ENCODE assay signal across 8 mouse cellular contexts in the genomic region with DNA sequence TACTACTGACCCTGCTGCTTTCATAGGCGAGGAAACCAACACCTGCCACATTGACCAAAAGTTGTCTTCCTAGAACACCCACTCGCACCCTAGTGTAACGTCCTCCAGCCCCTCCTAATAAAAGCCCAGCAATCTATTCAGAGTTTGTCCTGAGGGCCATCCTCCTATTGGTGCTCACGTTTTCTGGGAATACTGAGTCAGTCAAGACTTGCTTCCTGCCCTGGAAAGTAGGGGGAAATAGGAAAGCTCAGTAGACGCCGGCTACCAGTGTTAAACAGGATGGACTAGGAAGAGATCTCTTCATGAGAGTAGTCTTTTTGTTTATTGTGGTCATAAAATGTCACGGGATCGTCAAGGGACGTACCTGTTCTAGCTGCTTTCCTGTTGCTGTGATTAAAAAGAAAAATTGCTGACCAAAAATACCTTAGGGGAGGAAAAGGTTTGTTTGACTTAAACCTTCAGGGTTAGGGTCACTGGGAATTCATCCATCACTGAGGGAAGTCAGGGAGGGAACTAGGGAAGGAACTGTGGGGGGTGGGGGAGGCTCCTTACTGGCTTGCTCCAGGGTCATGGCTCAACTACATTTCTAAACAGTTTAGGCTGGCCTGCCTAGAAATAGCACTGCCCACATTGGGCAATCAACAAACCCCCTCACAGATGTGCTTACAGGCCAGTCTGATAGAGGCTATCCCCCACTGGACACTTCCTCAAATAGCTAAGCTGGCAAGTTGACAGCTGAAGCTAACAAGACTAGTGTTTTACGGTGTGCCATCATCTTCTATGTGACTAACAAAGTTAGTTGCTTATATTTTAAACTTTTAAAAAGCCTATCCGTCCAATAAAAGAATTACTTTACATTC. TPM values are rescaled to one million over a fixed set of nuclear protein-coding genes. Genes with fewer than 3 reads are reported as not detected.
DNase-seq lines count a peak whose midpoint lies in the region; ATAC-seq and TF ChIP-seq lines count a peak whose summit lies in the region.

No protein-coding gene starts in this region.

- H3K79me3 ChIP-seq in C2C12 (ENCODE audit: low read depth): peaks cover 1% of the 10 kb centered on the region

- peak overlapping the region; percentile 100 for H3K27ac ChIP-seq in forebrain, embryonic 12.5 days
- peak overlapping the region; percentile 100; the same call in 1 of the 2 replicates for H3K27ac ChIP-seq in limb, embryonic 12.5 days

- TF ChIP-seq CTCF in C2C12 (IDR thresholded peaks at IDR 0.05; ENCODE audit: control insufficient read depth, insufficient read depth, insufficient read length): no peak

- no peak overlapping the region for H3ac ChIP-seq in C2C12 (ENCODE audit: control insufficient read depth, insufficient read length, low read depth)

- ATAC-seq in forebrain, embryonic 12.5 days (ENCODE audit: low FRiP score): no peak
- no peak for ATAC-seq in limb, embryonic 12.5 days (ENCODE audit: insufficient number of reproducible peaks, insufficient read depth, low FRiP score, low TSS enrichment, low read depth)

- peak overlapping the region; percentile 98 for H3K9ac ChIP-seq in forebrain, embryonic 12.5 days
- H3K9ac ChIP-seq in limb, embryonic 12.5 days (replicated peaks): peak overlapping the region; percentile 98

- peaks cover 23% of the 10 kb centered on the region for H3K79me2 ChIP-seq in C2C12 (ENCODE audit: control insufficient read depth, insufficient read depth)

- peaks cover 22% of the 10 kb centered on the region for H3K4me1 ChIP-seq in forebrain, embryonic 12.5 days
- peaks cover 22% of the 10 kb centered on the region for H3K4me1 ChIP-seq in limb, embryonic 12.5 days (replicated peaks)

- peak; percentile 55 for DNase-seq in 3T3-L1 (ENCODE audit: low read depth, low spot score)
- peak; percentile 44 for DNase-seq in skeletal muscle tissue, adult 2 months (ENCODE audit: low read depth, low spot score)
- DNase-seq in ovary, adult 18-20 months (ENCODE audit: low spot score): no peak
- no peak for DNase-seq in ovary, postnatal 14 days (ENCODE audit: low spot score)
- no peak for DNase-seq in c-Kit-positive CD71-positive TER-119-positive erythroid progenitor cells, embryonic 14.5 days (ENCODE audit: low spot score)

- no peaks in the 10 kb centered on the region for H3K27me3 ChIP-seq in C2C12 (ENCODE audit: control insufficient read depth, insufficient read depth, insufficient read length)
- H3K27me3 ChIP-seq in forebrain, embryonic 12.5 days: peaks cover 9% of the 10 kb centered on the region
- peaks cover 13% of the 10 kb centered on the region; the same call in 1 of the 2 replicates for H3K27me3 ChIP-seq in limb, embryonic 12.5 days

- H3K4me2 ChIP-seq in forebrain, embryonic 12.5 days: peak overlapping the region; percentile 94
- H3K4me2 ChIP-seq in limb, embryonic 12.5 days: peak overlapping the region; percentile 98

- peaks cover 8% of the 10 kb centered on the region for H3K36me3 ChIP-seq in C2C12 (ENCODE audit: control insufficient read depth, insufficient read depth)
- peaks cover 8% of the 10 kb centered on the region for H3K36me3 ChIP-seq in forebrain, embryonic 12.5 days (replicated peaks)
- H3K36me3 ChIP-seq in limb, embryonic 12.5 days: peaks cover 14% of the 10 kb centered on the region

- no peaks in the 10 kb centered on the region for H3K9me3 ChIP-seq in forebrain, embryonic 12.5 days
- no peaks in the 10 kb centered on the region for H3K9me3 ChIP-seq in limb, embryonic 12.5 days

- H3K4me3 ChIP-seq in C2C12 (ENCODE audit: insufficient read depth, poor library complexity, severe bottlenecking): peak overlapping the region; percentile 79
- peak overlapping the region; percentile 98 for H3K4me3 ChIP-seq in forebrain, embryonic 12.5 days (replicated peaks)
- H3K4me3 ChIP-seq in limb, embryonic 12.5 days (replicated peaks): peak overlapping the region; percentile 98

- 50% methylated on average over 11 of the region's 11 CpGs for WGBS in forebrain, embryonic 12.5 days
- WGBS in limb, embryonic 12.5 days: 23% methylated on average over 11 of the region's 11 CpGs

TF ChIP-seq in C2C12, 6 proteins besides CTCF, POLR2A, EP300 and RAD21:
- no peak for TF ChIP-seq CEBPB (IDR thresholded peaks at IDR 0.05; ENCODE audit: low read depth)
- TF ChIP-seq MYOD1 (IDR thresholded peaks at IDR 0.05; ENCODE audit: control insufficient read depth, insufficient read length, low read depth): no peak
- TF ChIP-seq MYOG (IDR thresholded peaks at IDR 0.05; ENCODE audit: control insufficient read depth, extremely low read depth, insufficient read length): no peak
- no peak for TF ChIP-seq MAX (IDR thresholded peaks at IDR 0.05)
- no peak for TF ChIP-seq FOSL1 (IDR thresholded peaks at IDR 0.05; ENCODE audit: insufficient read depth, low read length, poor library complexity, severe bottlenecking)
- TF ChIP-seq USF1 (IDR thresholded peaks at IDR 0.05; ENCODE audit: low read depth): no peak

RNA-seq across cellular contexts. Expression of a gene that starts 0.9 kb away (rescaled TPM):
- 2.7 TPM for polyA plus RNA-seq in C2C12 (2012; fragmentation: generic; extraction: Trizol)
- 33.3 and 34.8 TPM in 2 replicates for polyA plus RNA-seq in forebrain, embryonic 12.5 days (2016; fragmentation: Nextera tagmentation; extraction: Ambion mirVana)
- 23.9 and 24.6 TPM in 2 replicates for polyA plus RNA-seq in limb, embryonic 12.5 days (2016; fragmentation: Nextera tagmentation; extraction: Ambion mirVana)

RNA-seq across cellular contexts. Expression of a gene that starts 26.3 kb away (rescaled TPM):
- polyA plus RNA-seq in C2C12 (2012; fragmentation: generic; extraction: Trizol): 0.19 TPM
- 0.17 and 0.27 TPM in 2 replicates for polyA plus RNA-seq in forebrain, embryonic 12.5 days (2016; fragmentation: Nextera tagmentation; extraction: Ambion mirVana)
- 3.3 and 3.6 TPM in 2 replicates for polyA plus RNA-seq in limb, embryonic 12.5 days (2016; fragmentation: Nextera tagmentation; extraction: Ambion mirVana)

RNA-seq across cellular contexts. Expression of a gene that starts 34.7 kb away (rescaled TPM):
- polyA plus RNA-seq in C2C12 (2012; fragmentation: generic; extraction: Trizol): not detected
- 4.1 and 5.2 TPM in 2 replicates for polyA plus RNA-seq in forebrain, embryonic 12.5 days (2016; fragmentation: Nextera tagmentation; extraction: Ambion mirVana)
- polyA plus RNA-seq in limb, embryonic 12.5 days (2016; fragmentation: Nextera tagmentation; extraction: Ambion mirVana): 4.2 and 5.9 TPM in 2 replicates

RNA-seq across cellular contexts. Expression of a gene that starts 41.9 kb away (rescaled TPM):
- polyA plus RNA-seq in C2C12 (2012; fragmentation: generic; extraction: Trizol): not detected
- polyA plus RNA-seq in forebrain, embryonic 12.5 days (2016; fragmentation: Nextera tagmentation; extraction: Ambion mirVana): not detected in 2 replicates
- not detected in 2 replicates for polyA plus RNA-seq in limb, embryonic 12.5 days (2016; fragmentation: Nextera tagmentation; extraction: Ambion mirVana)

RNA-seq across cellular contexts. Expression of a gene that starts 43.2 kb away (rescaled TPM):
- 20.4 TPM for polyA plus RNA-seq in C2C12 (2012; fragmentation: generic; extraction: Trizol)
- 18.5 and 20.4 TPM in 2 replicates for polyA plus RNA-seq in forebrain, embryonic 12.5 days (2016; fragmentation: Nextera tagmentation; extraction: Ambion mirVana)
- polyA plus RNA-seq in limb, embryonic 12.5 days (2016; fragmentation: Nextera tagmentation; extraction: Ambion mirVana): 17.5 and 19.2 TPM in 2 replicates

Comparison
In these comparisons a context has a peak if more than half of its experiments do, and no peak if none do; other contexts are left out.
1. DNase-seq: peak in 3T3-L1 (single experiment) and skeletal muscle tissue, adult 2 months (single experiment); none in ovary, adult 18-20 months (single experiment), ovary, postnatal 14 days (single experiment) and c-Kit-positive CD71-positive TER-119-positive erythroid progenitor cells, embryonic 14.5 days (single experiment).
2. Peak in every context shown above with its lines, with median percentiles within 50 percentile points of each other: H3K4me3 ChIP-seq.